Mouse (Mus musculus): ENCODE data around the gene Isy1. TPM values are rescaled to one million over a fixed set of nuclear protein-coding genes. Genes with fewer than 3 reads are reported as not detected.

Gene Isy1
- total and polyA plus RNA-seq, 3 experiments, result 7.3 to 22.8 (median 22.3) TPM

DNA sequence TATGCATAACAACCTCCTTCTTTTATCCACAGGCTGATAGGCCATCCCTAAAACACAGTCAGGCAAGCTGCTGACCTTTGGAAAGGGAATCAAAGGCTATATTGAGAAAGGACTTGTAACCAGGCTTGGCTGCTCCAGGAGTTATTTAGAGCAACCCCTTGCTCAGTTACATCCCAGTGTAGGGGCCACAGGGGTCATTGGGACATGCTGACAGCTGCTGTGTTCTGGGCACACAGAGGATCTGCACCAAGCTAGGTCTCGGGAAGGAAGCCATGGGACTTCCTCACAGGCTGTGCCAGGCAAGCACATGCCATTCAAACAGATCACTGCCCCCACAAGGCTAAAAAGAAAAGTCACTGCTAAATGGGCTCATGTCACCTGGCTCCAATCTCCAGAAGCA lies 34.5 kb upstream of the Isy1 start:
- Histone ChIP-seq H3K27me3 (ENCODE audit: control insufficient read depth, insufficient read depth, low read length) (no peaks in the 10 kb centered on the region), H3K79me2 (replicated peaks; ENCODE audit: control insufficient read depth, insufficient read depth, low read length) (no peaks in the 10 kb centered on the region), H3K36me3 (ENCODE audit: control insufficient read depth, insufficient read depth, low read length) (no peaks in the 10 kb centered on the region), H3K9ac (ENCODE audit: low read depth, low read length) (no peak overlapping the region), H3K27ac (peak overlapping the region; percentile 67), H3K4me1 (ENCODE audit: control insufficient read depth, insufficient read depth, low read length) (peaks cover 8% of the 10 kb centered on the region), H3K4me3 (no peak overlapping the region)
- peak in 1 of 2 experiments; percentile 74 for DNase-seq
- TF ChIP-seq POLR2A (IDR thresholded peaks at IDR 0.05; ENCODE audit: insufficient read depth, low read depth, low read length) (no peak), EP300 (IDR thresholded peaks at IDR 0.05; ENCODE audit: insufficient read depth, low read depth, low read length) (peak; percentile 82; the same call in 1 of the 2 replicates), CTCF (IDR thresholded peaks at IDR 0.05) (peak; percentile 12; the same call in 1 of the 2 replicates)
- WGBS, result 21% methylated on average over 1 of the region's 1 CpGs
- intact Hi-C loops (cut with DNase I), result no loop called here

DNA sequence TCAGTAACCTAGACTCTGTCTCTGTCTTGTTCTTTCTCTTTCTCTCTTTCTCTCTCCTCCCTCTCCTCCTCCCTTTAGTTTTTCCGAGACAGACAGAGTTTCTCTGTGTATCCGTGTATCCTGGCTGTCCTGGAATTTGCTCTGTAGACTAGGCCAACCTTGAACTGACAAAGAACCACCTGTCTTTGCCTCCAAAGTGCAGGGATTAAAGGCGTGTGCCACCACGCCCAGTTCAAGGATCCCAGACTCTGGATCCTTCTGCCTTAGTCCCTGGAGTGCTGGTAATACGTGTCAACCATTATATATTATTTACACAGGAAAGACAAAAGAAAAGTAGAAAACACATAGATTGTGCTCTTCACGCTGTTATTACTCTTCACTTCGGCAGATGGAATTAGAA lies 32.6 kb upstream of the Isy1 start:
- H3K79me2 ChIP-seq (replicated peaks; ENCODE audit: control insufficient read depth, insufficient read depth, low read length), result no peaks in the 10 kb centered on the region
- no peaks in the 10 kb centered on the region for H3K27me3 ChIP-seq (ENCODE audit: control insufficient read depth, insufficient read depth, low read length)
- WGBS, result 85% methylated on average over 7 of the region's 7 CpGs
- peaks cover 8% of the 10 kb centered on the region for H3K4me1 ChIP-seq (ENCODE audit: control insufficient read depth, insufficient read depth, low read length)
- H3K9ac ChIP-seq (ENCODE audit: low read depth, low read length), result no peak overlapping the region
- intact Hi-C loops (cut with DNase I), result no loop called here
- DNase-seq, result no peak
- H3K36me3 ChIP-seq (ENCODE audit: control insufficient read depth, insufficient read depth, low read length), result no peaks in the 10 kb centered on the region
- TF ChIP-seq POLR2A (IDR thresholded peaks at IDR 0.05; ENCODE audit: insufficient read depth, low read depth, low read length) (no peak), CTCF (IDR thresholded peaks at IDR 0.05) (no peak), EP300 (IDR thresholded peaks at IDR 0.05; ENCODE audit: insufficient read depth, low read depth, low read length) (no peak)
- no peak overlapping the region for H3K4me3 ChIP-seq
- H3K27ac ChIP-seq, result no peak overlapping the region

DNA sequence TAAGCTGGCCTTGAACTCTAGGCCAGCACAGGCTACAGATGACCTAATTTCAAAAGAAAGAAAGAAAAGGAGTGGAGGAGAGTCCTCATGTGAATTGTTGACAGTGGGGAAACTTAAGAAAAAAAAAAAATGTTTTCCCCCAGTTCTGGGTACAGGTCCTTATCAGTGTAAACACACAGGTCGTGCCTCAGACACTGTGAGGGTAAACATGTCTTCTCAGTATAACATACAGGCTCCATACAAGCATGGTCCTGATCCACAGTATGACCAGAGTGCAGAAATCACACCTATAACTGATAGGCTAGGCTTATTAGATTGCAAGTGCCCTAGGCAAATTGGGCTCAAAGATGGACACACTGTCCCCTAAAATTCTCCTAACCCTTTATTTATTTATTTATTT lies 31.8 kb upstream of the Isy1 start:
- Histone ChIP-seq H3K27ac (no peak overlapping the region), H3K27me3 (ENCODE audit: control insufficient read depth, insufficient read depth, low read length) (no peaks in the 10 kb centered on the region), H3K4me1 (ENCODE audit: control insufficient read depth, insufficient read depth, low read length) (peaks cover 4% of the 10 kb centered on the region), H3K9ac (ENCODE audit: low read depth, low read length) (no peak overlapping the region), H3K36me3 (ENCODE audit: control insufficient read depth, insufficient read depth, low read length) (no peaks in the 10 kb centered on the region), H3K4me3 (no peak overlapping the region), H3K79me2 (replicated peaks; ENCODE audit: control insufficient read depth, insufficient read depth, low read length) (no peaks in the 10 kb centered on the region)
- TF ChIP-seq EP300 (IDR thresholded peaks at IDR 0.05; ENCODE audit: insufficient read depth, low read depth, low read length) (no peak), POLR2A (IDR thresholded peaks at IDR 0.05; ENCODE audit: insufficient read depth, low read depth, low read length) (no peak), CTCF (IDR thresholded peaks at IDR 0.05) (no peak)
- DNase-seq, result no peak
- WGBS, result 66% methylated on average over 1 of the region's 1 CpGs
- intact Hi-C loops (cut with DNase I), result no loop called here

DNA sequence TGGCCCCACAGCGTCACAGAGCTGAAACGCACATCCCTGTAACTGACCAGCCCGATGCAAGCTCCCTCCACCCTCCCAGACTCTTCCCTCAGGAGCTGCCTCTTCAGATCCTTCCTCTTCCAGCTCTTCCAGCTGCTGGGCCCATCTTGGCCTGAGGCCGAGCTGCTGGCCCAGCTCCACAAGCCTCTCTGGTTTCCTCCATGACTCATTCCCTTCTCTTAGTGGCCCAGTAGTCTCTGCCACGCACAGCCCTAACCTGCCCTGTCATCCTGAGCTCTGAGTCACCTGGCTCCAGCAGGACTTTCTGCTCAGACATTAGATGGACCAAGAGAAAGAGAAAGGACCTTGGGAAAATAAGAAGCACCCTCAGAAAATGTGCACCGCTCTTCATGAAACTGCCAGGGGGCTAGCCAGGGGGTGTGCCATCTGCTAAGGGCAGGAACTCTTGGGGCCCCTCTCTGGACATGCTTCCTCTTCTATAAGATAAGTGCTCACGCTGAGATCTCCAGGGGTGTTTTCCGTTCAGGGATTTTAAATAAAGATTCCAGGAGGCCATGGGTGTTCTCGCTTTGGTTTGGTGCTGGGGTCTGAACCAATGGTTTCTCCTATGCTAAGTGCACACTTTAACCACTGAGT lies 30.4 kb upstream of the Isy1 start:
- TF ChIP-seq CTCF (IDR thresholded peaks at IDR 0.05) (no peak), POLR2A (IDR thresholded peaks at IDR 0.05; ENCODE audit: insufficient read depth, low read depth, low read length) (no peak), EP300 (IDR thresholded peaks at IDR 0.05; ENCODE audit: insufficient read depth, low read depth, low read length) (no peak)
- H3K27me3 ChIP-seq (ENCODE audit: control insufficient read depth, insufficient read depth, low read length), result no peaks in the 10 kb centered on the region
- H3K4me1 ChIP-seq (ENCODE audit: control insufficient read depth, insufficient read depth, low read length), result peaks cover 1% of the 10 kb centered on the region; the same call in 1 of the 2 replicates
- H3K79me2 ChIP-seq (replicated peaks; ENCODE audit: control insufficient read depth, insufficient read depth, low read length), result no peaks in the 10 kb centered on the region
- H3K36me3 ChIP-seq (ENCODE audit: control insufficient read depth, insufficient read depth, low read length), result no peaks in the 10 kb centered on the region
- no peak overlapping the region for H3K27ac ChIP-seq
- no peak overlapping the region for H3K4me3 ChIP-seq
- no peak overlapping the region for H3K9ac ChIP-seq (ENCODE audit: low read depth, low read length)
- 30% methylated on average over 9 of the region's 9 CpGs for WGBS
- peak; percentile 89 to 90 for DNase-seq
- intact Hi-C loops (cut with DNase I), result loop anchor here (1.0 kb wide), 1 partner anchor 17 kb away; no protein-coding TSS in a partner anchor

DNA sequence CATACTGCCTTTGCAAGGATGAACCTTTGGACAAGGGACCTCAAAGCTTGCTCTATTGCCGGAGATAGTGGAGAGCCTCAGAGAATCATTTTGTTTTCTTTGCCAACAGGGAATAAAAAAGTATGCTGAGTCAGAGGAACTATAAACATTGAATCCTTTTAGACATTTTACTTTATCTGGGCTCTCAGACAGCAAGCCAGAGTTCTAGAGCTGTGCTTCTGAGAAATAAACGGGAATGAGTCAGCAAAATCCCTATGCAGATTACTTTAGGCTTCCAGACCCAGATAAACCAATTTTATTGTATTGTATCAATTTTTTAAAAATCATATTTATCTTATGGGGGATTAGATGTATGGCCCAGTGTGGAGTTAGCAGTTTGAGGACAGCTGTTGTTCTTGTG lies 28.7 kb upstream of the Isy1 start:
- TF ChIP-seq POLR2A (IDR thresholded peaks at IDR 0.05; ENCODE audit: insufficient read depth, low read depth, low read length), result no peak
- DNase-seq, result no peak
- 67% methylated on average over 2 of the region's 2 CpGs for WGBS
- Histone ChIP-seq H3K79me2 (replicated peaks; ENCODE audit: control insufficient read depth, insufficient read depth, low read length) (no peaks in the 10 kb centered on the region), H3K27ac (no peak overlapping the region), H3K4me3 (no peak overlapping the region), H3K4me1 (ENCODE audit: control insufficient read depth, insufficient read depth, low read length) (peaks cover 1% of the 10 kb centered on the region; the same call in 1 of the 2 replicates), H3K9ac (ENCODE audit: low read depth, low read length) (no peak overlapping the region), H3K27me3 (ENCODE audit: control insufficient read depth, insufficient read depth, low read length) (no peaks in the 10 kb centered on the region), H3K36me3 (ENCODE audit: control insufficient read depth, insufficient read depth, low read length) (no peaks in the 10 kb centered on the region)
- intact Hi-C loops (cut with DNase I), result no loop called here

DNA sequence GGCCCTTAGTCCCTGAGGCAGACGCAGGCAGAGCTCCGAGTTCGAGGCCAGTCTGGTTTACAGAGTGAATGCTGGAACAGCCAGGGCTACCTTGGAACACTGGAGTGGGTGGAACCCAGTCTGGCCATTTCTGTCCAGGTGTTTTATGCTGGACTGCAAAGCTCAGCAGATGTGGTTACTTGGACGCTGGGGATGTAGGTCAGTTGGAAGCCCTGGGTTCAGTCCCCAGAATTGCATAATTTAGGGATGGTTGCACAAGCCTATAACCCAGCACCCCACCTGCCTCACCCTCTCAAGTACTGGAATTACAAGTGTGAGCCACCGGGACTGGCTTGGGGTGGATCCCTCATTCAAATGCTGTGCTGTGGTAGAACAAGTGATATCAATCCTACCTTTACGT lies 27.6 kb upstream of the Isy1 start:
- Histone ChIP-seq H3K79me2 (replicated peaks; ENCODE audit: control insufficient read depth, insufficient read depth, low read length) (no peaks in the 10 kb centered on the region), H3K4me1 (ENCODE audit: control insufficient read depth, insufficient read depth, low read length) (peaks cover 1% of the 10 kb centered on the region; the same call in 1 of the 2 replicates), H3K36me3 (ENCODE audit: control insufficient read depth, insufficient read depth, low read length) (no peaks in the 10 kb centered on the region), H3K4me3 (no peak overlapping the region), H3K9ac (ENCODE audit: low read depth, low read length) (no peak overlapping the region), H3K27me3 (ENCODE audit: control insufficient read depth, insufficient read depth, low read length) (no peaks in the 10 kb centered on the region), H3K27ac (no peak overlapping the region)
- no peak for TF ChIP-seq POLR2A (IDR thresholded peaks at IDR 0.05; ENCODE audit: insufficient read depth, low read depth, low read length)
- no peak for TF ChIP-seq EP300 (IDR thresholded peaks at IDR 0.05; ENCODE audit: insufficient read depth, low read depth, low read length)
- no peak for TF ChIP-seq CTCF (IDR thresholded peaks at IDR 0.05)
- 81% methylated on average over 6 of the region's 6 CpGs for WGBS
- intact Hi-C loops (cut with DNase I), result no loop called here
- peak in 1 of 2 experiments; percentile 20 for DNase-seq
